Mouse (Mus musculus): ENCODE measurements around the gene Nkx2-9. TPM values are rescaled to one million over a fixed set of nuclear protein-coding genes. Genes with fewer than 3 reads are reported as not detected.

Gene Nkx2-9
- total RNA-seq (2021), result 0.37 TPM in 1 of 2 replicates, not detected in the other
- long read RNA-seq, experiment 1, result 0 reads
- long read RNA-seq, experiment 2, result 0 reads

DNA sequence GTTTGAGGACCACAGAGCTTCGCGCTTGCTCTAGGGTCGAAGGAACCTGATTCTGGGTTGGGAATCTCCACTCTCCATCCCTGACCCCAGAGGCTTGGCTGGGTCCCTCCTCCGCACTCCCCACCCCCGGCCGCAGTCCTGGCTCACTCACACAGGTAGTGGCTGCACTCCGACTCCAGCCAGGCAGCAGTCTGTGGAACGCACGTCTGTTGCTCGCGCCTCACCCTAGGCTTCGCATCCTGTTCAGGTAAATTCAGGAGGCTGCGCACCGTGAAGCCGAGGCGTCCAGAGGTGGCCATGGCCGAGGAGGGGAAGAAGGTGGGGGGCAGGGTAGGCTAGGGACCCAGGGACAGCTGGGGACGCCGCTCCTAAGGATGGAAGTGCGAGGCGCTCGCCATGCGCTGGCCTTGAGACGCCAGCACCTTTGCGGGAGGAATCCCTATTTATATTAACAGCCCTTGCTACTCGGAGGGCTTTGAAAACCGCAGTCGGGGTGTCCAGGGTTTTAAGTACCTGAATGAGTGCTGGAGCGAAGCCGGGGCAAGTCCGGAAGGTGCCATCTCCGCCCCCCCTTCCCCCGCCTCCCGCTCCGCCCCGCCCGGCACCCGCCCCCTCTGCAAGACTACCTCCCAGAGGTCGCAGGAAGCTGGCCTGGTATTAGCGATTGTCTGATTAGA, at the start of gene Nkx2-9:
Gene Nkx2-9, minus strand, starts transcription at position 524 of the 677 bp plus-strand sequence.
- DNase-seq, result no peak

DNA sequence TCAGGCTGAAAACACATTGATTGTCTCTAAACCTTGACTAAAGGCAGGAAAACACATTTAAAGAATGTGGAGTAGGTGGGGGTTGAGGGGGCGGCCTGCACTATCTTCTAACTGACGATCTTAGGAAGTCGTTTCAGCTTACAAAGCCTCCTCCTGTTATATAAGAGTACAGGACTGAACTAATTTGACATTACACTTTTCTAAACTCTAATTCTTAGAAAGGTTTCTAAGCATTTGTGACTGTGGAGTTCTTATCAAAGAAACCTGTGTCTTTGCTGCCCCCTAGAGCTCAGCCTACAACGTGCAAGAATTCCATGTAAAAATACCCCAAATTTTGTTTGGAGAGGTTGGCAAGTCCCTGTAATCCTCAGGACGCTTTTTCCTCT, 24.1 kb upstream of the Nkx2-9 start:
- peak; percentile 66 for DNase-seq

DNA sequence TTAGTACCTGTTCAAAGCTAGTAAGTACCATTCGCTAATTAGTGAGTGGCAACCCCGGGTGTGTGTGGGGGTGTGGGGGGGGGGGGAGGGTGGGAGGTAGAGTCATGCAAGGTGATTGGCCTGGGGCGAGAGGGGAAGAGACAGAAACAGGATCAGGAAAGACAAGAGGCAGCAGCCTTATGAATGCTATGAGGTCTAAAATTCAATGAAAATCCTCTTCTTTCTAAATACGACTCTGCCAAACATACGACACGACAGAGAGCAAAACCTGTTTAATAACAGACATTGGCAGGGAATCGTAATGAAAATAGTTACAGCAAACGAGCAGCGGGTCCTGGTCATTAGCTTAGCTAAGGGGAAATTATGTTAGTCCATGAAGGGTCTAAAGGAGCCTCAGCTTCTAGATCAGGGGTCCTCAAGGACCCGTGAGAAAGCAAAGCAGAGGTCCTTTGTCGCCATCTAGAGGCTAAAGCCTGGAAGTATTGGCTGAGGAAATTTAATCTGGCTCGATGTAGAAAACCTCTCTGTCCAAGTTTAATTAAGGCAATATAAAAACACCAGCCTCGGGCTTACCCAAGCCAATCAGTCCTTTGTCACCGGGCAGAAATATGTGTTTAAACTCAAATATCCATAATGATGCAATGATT, 23.6 kb upstream of the Nkx2-9 start:
- DNase-seq, result peak; percentile 40

DNA sequence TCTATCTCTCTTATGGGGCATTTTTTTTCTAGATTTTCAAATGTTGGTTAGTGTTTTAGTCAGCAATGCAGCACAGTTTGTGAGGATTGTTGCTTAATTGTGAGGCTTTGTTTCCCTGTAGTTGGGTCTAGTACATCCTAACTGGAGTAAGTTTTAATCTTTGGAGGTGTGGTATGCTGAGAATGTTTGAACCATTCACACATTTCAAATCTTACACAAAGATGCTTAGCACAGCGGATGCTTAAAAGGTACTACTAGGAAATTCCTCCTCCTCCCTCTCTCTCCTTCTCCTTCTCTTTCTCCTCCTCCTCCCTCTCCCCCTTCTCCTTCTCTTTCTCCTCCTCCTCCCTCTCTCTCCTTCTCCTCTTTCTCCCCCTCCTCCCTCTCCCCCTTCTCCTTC, 3.0 kb upstream of the Nkx2-9 start:
- no peak for DNase-seq

DNA sequence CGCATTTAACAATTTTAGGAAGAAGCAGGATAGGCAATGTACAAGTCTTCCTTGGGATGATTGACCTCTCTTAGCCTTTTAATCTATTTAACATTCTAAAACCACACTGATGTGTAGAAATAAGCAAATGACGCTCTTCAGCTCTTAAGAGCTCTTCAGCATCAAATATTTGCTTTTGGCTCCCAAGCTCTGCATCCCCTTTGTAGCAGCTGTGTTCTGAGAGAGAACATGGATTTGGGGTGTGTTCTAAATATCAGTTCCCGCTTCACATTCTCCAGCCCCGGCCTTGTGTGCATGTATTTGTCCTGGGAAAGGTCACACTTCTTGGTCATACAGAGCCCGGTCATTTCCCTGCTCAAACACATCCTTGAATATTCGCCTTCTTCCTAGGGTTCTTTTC, 2.3 kb upstream of the Nkx2-9 start:
- no peak for DNase-seq

DNA sequence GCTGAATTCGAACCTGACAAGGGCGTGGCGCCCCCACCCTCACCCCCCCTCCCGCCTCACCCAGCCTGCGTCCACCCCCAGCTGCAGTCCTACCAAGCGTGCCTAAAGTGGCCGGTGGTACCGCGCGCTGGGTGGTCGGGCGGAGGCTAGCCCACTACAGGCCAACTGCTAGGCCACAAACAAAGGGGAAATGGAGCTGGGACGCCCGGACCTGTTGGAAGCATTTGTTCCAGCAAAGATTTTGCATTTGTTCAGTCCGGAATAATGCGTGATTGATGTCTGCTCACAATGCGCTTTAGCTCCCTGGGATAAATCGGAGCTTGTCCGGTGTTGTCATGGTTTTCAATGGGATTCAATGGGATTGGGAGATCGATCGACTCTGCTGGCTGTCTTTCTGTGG, 1.4 kb upstream of the Nkx2-9 start:
- DNase-seq, result no peak

DNA sequence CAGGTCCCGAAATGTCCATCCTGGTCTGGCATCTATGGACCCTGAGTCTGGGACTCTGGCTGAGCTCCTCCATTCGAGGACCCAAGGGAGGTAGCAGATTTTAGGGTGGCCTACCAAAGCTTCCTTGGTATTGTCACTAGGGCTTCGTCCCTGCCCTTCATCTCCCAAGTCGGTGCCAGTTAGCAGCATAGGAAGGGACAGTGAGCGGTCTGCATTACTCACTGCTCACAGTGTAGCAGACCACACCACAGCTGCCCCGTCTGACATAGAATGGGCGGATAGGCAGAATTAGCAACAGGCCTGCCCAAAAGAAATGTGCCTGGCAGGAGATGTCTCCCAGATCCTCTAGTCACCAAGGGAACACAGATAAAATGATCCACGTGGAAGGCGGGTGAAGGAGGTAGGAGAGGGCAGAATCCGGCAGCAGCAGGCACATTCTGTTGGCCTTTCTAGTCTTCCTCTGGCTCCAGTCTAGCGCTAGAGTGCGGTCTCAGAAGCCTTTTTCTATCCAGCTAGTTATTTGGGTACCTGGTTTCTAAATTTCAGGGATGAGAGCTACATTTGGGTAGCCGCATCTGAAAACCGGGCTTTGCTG, 929 bp upstream of the Nkx2-9 start:
- no peak for DNase-seq

DNA sequence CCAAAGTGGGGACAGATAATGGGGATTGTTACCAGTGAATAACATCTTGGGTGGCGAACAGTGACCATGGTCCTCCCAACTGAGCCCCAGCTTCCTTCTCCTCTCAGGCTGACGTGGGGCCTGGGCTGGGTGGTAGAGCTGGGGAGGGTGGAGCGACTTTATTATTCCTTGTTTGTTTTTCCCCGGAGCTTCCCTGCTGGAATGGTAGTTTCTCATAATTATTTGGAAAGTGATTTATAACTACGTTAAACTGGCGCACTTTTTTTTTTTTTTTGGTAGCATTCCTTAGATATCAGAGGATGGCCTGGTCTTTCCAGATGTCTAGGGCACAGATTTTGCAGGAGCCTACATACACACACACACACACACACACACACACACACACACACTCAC, 350 bp upstream of the Nkx2-9 start:
- no peak for DNase-seq

DNA sequence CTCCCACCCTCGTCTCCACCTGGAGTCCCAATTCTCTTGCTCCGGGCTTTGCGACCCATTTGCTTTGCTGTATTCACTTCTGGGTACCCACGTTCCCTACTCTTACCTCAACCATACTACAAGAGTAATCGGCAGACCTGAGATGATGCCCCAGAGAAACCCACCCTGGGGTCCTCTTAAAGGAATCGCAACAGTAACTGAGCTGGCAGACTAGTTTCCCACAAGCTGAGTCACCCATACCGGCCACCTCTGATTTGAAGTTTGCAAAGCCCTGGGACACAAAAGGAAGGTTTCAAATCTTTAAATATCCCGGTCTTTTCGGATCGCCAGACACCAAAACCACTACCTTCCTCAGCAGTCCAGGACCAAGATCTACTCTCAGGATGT, 742 bp downstream of the Nkx2-9 start:
- no peak for DNase-seq

DNA sequence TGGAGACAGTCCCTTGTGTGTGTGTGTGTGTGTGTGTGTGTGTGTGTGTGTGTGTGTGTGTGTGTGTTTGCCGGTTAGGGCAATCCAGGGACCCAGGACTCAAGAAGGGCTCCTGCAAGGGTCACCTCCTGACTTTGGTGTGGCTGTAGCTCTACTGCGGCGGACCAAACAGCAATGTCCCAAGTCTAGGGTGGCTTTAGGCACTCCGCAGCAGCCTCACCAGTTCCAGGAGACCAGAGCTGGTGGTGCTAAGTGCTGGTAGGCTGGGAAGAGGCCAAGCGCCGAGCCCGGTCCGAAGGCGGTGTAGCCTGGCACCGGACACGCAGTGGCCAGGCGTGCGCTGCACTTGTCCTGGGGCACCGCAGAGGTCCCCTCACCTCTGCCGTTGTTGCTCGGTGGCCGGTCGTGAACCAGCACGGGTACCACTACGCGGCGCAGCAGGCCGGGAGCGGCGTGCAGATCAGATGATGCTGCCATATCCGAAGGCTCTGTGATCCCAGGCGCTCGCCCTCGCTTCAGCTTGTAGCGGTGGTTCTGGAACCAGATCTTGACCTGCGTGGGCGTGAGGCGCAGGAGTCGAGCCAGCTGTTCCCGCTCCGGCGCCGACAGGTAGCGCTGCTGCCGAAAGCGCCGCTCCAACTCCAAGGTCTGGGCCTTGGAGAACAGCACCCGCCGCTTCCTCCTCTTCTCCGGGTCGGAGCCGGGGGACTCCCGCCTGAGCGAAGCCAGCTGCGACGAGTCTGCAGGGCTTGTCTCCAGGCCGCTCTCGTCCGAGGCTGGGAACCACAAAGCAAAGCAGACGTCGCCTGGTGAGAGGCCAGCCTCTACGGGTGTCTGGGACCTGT, 1.4 kb downstream of the Nkx2-9 start:
- DNase-seq, result peak; percentile 34

DNA sequence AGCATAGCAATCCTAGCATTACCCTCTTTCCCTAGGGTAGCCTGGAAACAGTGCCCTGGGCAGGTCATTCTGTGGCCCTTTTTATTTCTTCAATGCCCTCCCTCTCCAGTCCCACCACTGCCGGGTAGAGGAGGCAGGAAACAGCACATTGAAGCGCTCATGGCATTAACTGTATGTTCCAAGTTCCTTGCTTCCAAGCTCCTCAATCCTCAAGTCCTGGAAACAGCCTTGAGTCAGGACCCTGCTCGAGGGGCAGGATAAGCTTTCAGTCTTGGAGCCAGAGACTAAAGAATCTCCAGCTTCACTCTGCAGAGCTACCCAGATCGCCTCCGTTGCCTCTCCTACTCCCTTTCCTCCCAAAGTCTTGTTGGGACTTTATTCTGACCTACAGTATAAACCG, 2.2 kb downstream of the Nkx2-9 start:
- no peak for DNase-seq

DNA sequence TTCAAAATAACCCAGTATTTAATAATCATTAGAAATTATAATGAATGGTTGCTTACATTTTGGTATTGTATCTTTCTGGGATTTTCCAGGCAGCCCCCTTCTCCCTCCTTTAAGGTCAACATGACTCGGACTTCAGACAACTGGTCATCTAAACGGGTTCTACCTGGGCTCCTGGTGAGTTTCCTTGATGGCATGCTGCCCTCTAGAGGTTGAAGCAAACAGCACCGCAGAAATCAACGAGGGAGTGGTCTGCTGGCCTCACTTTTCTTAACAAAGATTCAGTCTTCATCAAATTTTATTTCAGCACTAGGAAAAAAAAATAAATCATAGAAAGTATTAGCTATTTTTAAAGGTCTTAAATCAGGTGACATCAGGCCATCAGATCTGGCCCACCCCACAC, 21.4 kb downstream of the Nkx2-9 start:
- peak; percentile 33 for DNase-seq

DNA sequence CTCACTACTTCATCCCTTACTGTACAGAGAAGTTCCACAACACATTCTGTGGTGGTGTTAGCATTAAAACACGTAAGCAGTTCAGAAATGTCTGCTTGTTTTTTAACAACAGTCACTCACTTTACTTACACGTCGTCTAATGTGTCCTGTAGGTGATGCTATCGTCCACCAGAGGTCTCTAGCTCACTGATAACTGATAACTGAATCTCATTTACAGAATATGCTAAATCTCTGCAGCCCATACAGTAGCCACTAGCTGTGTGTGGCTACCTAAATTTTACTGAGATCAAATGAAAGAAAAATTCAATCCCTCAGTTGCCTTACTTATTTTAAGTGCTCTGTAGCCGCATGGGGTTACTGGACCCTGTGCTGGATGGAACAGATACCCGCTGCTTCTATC, 25.3 kb downstream of the Nkx2-9 start:
- DNase-seq, result no peak

Other genes starting within 250 kb of the Nkx2-9 start
- not detected in 2 replicates for gene Nkx2-1, start 76.4 kb downstream of the Nkx2-9 start, total RNA-seq (2021)
- gene Pax9, start 78.5 kb upstream of the Nkx2-9 start, total RNA-seq (2021), result 0.07 TPM in 1 of 2 replicates, not detected in the other